Mouse (Mus musculus): ENCODE measurements around the gene Dnali1.

DNA sequence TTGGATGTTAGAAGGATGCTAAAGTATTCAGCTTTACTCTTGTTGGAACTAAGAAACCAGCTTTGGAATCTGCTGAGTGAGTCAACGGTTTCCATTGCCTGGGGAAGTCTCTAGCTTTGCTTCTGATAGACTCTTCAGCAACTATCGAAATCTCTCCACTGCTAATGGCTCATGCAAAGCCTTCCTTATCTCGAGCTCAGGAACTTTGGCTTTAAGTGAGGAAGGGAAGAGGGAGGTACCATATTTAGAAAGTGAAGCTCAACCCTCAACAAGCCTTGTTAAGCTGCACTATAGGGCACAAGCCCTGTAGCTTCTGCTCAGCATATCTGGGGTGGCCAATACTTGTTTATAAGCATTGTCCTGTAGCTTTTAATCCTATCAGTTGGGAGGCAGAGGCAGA, 8.2 kb downstream of the Dnali1 start:
- TF ChIP-seq CTCF (IDR thresholded peaks at IDR 0.05; ENCODE audit: low read depth, low read length) = no peak
- TF ChIP-seq POLR2AphosphoS5 (IDR thresholded peaks at IDR 0.05; ENCODE audit: insufficient replicate concordance, low read depth, low read length) = no peak
- TF ChIP-seq TAL1 (conservative IDR thresholded peaks at IDR 0.05; ENCODE audit: low read depth, low read length) = no peak
- TF ChIP-seq GATA1 (IDR thresholded peaks at IDR 0.05; ENCODE audit: borderline replicate concordance, low read length) = no peak
